ENCODE assay signal across 24 mouse cellular contexts in the genomic region with DNA sequence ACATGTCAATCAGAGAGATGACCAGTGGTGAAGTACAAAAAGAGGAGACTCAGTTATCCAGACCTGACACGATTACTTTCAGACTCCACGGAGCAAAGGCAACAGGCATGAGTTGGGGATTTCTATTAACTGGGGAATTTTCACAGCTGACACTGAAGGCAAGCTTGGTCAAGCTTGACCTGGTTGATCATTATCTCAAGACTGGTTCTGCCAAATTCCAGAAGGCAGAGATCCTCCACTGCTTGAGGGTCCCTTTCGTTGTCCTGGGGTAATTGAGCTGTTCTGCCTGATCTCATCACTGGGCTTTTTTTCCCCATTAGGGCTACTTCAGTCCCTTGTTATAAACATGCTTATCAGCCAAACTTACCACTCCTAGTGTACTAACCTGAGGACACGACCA. TPM values are rescaled to one million over a fixed set of nuclear protein-coding genes. Genes with fewer than 3 reads are reported as not detected.
DNase-seq lines count a peak whose midpoint lies in the region; ATAC-seq and TF ChIP-seq lines count a peak whose summit lies in the region.
"Had no signal": no experiment of that assay in that cellular context is flagged by ENCODE, and none has a peak within 500 bp of the region (broad histone marks: within the 10 kb centered on the region; RNA-seq: fewer than 3 reads in every experiment).

No protein-coding gene starts in this region.

- no peak for TF ChIP-seq CTCF in layer of hippocampus, adult 2 months (conservative IDR thresholded peaks at IDR 0.05)

- no peak overlapping the region for H3K4me3 ChIP-seq in kidney, embryonic 14.5 days (ENCODE audit: low read length)
- no peak overlapping the region for H3K4me3 ChIP-seq in layer of hippocampus, adult 2 months
- H3K4me3 ChIP-seq: embryonic facial prominence, embryonic 15.5 days; erythroblast, embryonic 14.5 days; forebrain, embryonic 10.5 days; gastrocnemius, adult 2 months; heart, embryonic 13.5 days had no signal

- no peaks in the 10 kb centered on the region for H3K4me1 ChIP-seq in kidney, embryonic 14.5 days (ENCODE audit: control insufficient read depth, insufficient read depth, low read length)
- H3K4me1 ChIP-seq: embryonic facial prominence, embryonic 15.5 days; forebrain, embryonic 10.5 days had no signal

- no peak overlapping the region for H3K4me2 ChIP-seq in kidney, embryonic 14.5 days (replicated peaks; ENCODE audit: low read depth, low read length)
- H3K4me2 ChIP-seq: embryonic facial prominence, embryonic 15.5 days; heart, embryonic 13.5 days had no signal

- no peaks in the 10 kb centered on the region for H3K9me3 ChIP-seq in kidney, embryonic 14.5 days (ENCODE audit: control insufficient read depth, low read length)
- H3K9me3 ChIP-seq: embryonic facial prominence, embryonic 15.5 days; forebrain, embryonic 10.5 days; heart, embryonic 13.5 days had no signal

- no peak overlapping the region for H3K9ac ChIP-seq in kidney, embryonic 14.5 days (ENCODE audit: low read depth, low read length)
- H3K9ac ChIP-seq: embryonic facial prominence, embryonic 15.5 days; heart, embryonic 13.5 days had no signal

- H3K27ac ChIP-seq in kidney, embryonic 14.5 days (ENCODE audit: low read depth, low read length) = no peak overlapping the region; the same call in 1 of the 2 replicates
- H3K27ac ChIP-seq in layer of hippocampus, adult 2 months = no peak overlapping the region
- H3K27ac ChIP-seq: embryonic facial prominence, embryonic 15.5 days; forebrain, embryonic 10.5 days; gastrocnemius, adult 2 months; heart, embryonic 13.5 days had no signal

- 60% methylated on average over 4 of the region's 4 CpGs for WGBS in kidney, embryonic 14.5 days

- no peaks in the 10 kb centered on the region for H3K27me3 ChIP-seq in kidney, embryonic 14.5 days (ENCODE audit: control insufficient read depth, insufficient read depth, low read length)
- H3K27me3 ChIP-seq: embryonic facial prominence, embryonic 15.5 days; heart, embryonic 13.5 days had no signal

- peak; percentile 14 for DNase-seq in urinary bladder, postnatal 14 days (ENCODE audit: low spot score)
- no peak for DNase-seq in urinary bladder, postnatal 25 days (ENCODE audit: low spot score)
- peak; percentile 45 for DNase-seq in kidney, postnatal 10 days
- no peak for DNase-seq in layer of hippocampus, adult 2 months (ENCODE audit: low spot score in 2 of 2)
- no peak for DNase-seq in spleen, adult 18-20 months
- DNase-seq in cerebellum, adult 11 months = no peak
- DNase-seq: adrenal gland, postnatal 25 days; B cell, adult 2 months; cerebellum, adult 8-10 months; cerebellum, postnatal 14 days; embryo, embryonic 11 days; gastrocnemius, adult 2 months; gastrocnemius, postnatal 25 days; heart, adult 11 months; heart, postnatal 36 days had no signal

- ATAC-seq in kidney, embryonic 14.5 days (ENCODE audit: low FRiP score, low TSS enrichment) = peak; percentile 73; the same call in 1 of the 2 replicates
- ATAC-seq in CD4-positive, CD25-positive, alpha-beta regulatory T cell, adult 4 months = no peak
- ATAC-seq: activated CD4-positive, CD25-positive, alpha-beta regulatory T cell, adult 4 months; forebrain, embryonic 14.5 days had no signal

- H3K36me3 ChIP-seq in kidney, embryonic 14.5 days (ENCODE audit: control insufficient read depth, insufficient read depth, low read length) = no peaks in the 10 kb centered on the region
- H3K36me3 ChIP-seq: embryonic facial prominence, embryonic 15.5 days; forebrain, embryonic 10.5 days; heart, embryonic 13.5 days had no signal

RNA-seq across cellular contexts. Expression of a gene that starts 7.9 kb away (rescaled TPM):
- 10.0 and 21.0 TPM in 2 replicates for polyA plus RNA-seq in kidney, embryonic 14.5 days (2014; fragmentation: Nextera tagmentation; extraction: Ambion mirVana)
- total RNA-seq in layer of hippocampus, adult 2 months (2021) = 1 to 10 TPM; 5.3 to 7.1 TPM
- polyA plus RNA-seq in CD4-positive, CD25-positive, alpha-beta regulatory T cell, adult 4 months (2017; shearing (Covaris generic)) = under 1 TPM; 0.18 to 0.23 TPM
- total RNA-seq: MEL had no signal
- polyA plus RNA-seq: erythroblast, embryonic 14.5 days had no signal

RNA-seq across cellular contexts. Expression of a gene that starts 7.9 kb away (rescaled TPM):
- polyA plus RNA-seq in kidney, embryonic 14.5 days (2014; fragmentation: Nextera tagmentation; extraction: Ambion mirVana) = 5.7 and 9.3 TPM in 2 replicates
- 1 to 10 TPM; 1.5 to 4.1 TPM for total RNA-seq in layer of hippocampus, adult 2 months (2021)
- 1 to 10 TPM in 1 of 2 experiments, not detected in 1; 1.6 TPM for polyA plus RNA-seq in CD4-positive, CD25-positive, alpha-beta regulatory T cell, adult 4 months (2017; shearing (Covaris generic))

RNA-seq across cellular contexts. Expression of a gene that starts 19.6 kb away (rescaled TPM):
- polyA plus RNA-seq in kidney, embryonic 14.5 days (2014; fragmentation: Nextera tagmentation; extraction: Ambion mirVana) = 7.0 and 8.8 TPM in 2 replicates
- 10 to 100 TPM; 19.8 to 22.5 TPM for total RNA-seq in layer of hippocampus, adult 2 months (2021)
- 1 to 10 TPM; 1.3 to 4.1 TPM for polyA plus RNA-seq in CD4-positive, CD25-positive, alpha-beta regulatory T cell, adult 4 months (2017; shearing (Covaris generic))

Comparison
In these comparisons a context has a peak if more than half of its experiments do, and no peak if none do; other contexts are left out.
1. DNase-seq: peak in urinary bladder, postnatal 14 days (single experiment) and kidney, postnatal 10 days (single experiment); none in urinary bladder, postnatal 25 days (single experiment), layer of hippocampus, adult 2 months (0 of 2), spleen, adult 18-20 months (0 of 2) and cerebellum, adult 11 months (single experiment).